Mouse (Mus musculus): Measurements from ENCODE around the gene Sema3e. TPM values are rescaled to one million over a fixed set of nuclear protein-coding genes. Genes with fewer than 3 reads are reported as not detected.

Gene Sema3e
- total RNA-seq, 1 experiment, result 24.6 TPM

DNA sequence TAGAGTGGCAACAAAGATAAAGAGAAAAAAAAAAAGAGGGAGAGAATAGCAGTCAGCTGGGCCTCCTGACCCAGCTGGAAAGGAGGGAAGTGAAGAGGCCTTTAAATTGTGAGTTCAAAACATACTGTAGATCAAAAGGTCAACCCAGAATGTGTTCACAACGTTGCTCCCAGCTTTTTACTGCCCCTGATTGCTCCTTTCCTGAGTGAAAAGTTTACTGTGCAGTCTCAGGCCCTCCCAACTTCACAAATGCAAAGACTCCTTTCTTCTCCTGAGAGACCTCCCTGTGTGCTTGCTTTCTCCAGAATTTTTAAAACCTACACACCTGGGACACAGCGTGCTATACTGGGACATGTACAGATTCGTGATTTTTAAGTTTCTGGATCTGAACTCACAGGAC, 8.2 kb downstream of the Sema3e start:
- Histone ChIP-seq H3K4me3 (ENCODE audit: insufficient read depth in 1 of 2, low read depth in 1 of 2, low read length in 2 of 2, poor library complexity in 1 of 2, severe bottlenecking in 1 of 2) (peak overlapping the region in 1 of 2 experiments; percentile 8; a peak in 1 of 4 replicates), H3K4me1 (ENCODE audit: control insufficient read depth in 2 of 2, insufficient read depth in 2 of 2, low read length in 2 of 2, poor library complexity in 1 of 2) (peaks cover 1 to 4% of the 10 kb centered on the region in 2 experiments; a peak in 1 of 4 replicates), H3K27ac (ENCODE audit: insufficient read depth, low read depth, low read length, poor library complexity, severe bottlenecking) (peak overlapping the region; percentile 74; the same call in 1 of the 2 replicates), H3K9ac (ENCODE audit: insufficient read depth, low read depth, low read length, poor library complexity, severe bottlenecking) (no peak overlapping the region), H3K9me3 (ENCODE audit: control insufficient read depth, insufficient read depth, low read depth, low read length) (no peaks in the 10 kb centered on the region), H3K36me3 (ENCODE audit: control insufficient read depth, insufficient read depth, low read length, poor library complexity, severe bottlenecking) (no peaks in the 10 kb centered on the region)
- in situ Hi-C loops (cut with MboI; ENCODE audit: low sequenced_read_pairs in 2 of 2, unreplicated experiment in 2 of 2), result no loop called here
- TF ChIP-seq HCFC1 (IDR thresholded peaks at IDR 0.05; ENCODE audit: borderline replicate concordance, insufficient read depth, low read length) (no peak), ZNF384 (IDR thresholded peaks at IDR 0.05; ENCODE audit: low read depth, low read length) (no peak), MAFK (IDR thresholded peaks at IDR 0.05; ENCODE audit: insufficient read depth, low read depth, low read length) (no peak), ZC3H11A (IDR thresholded peaks at IDR 0.05; ENCODE audit: borderline replicate concordance, low read depth, low read length) (no peak)
- DNase-seq (ENCODE audit: low read depth, low spot score), result no peak

DNA sequence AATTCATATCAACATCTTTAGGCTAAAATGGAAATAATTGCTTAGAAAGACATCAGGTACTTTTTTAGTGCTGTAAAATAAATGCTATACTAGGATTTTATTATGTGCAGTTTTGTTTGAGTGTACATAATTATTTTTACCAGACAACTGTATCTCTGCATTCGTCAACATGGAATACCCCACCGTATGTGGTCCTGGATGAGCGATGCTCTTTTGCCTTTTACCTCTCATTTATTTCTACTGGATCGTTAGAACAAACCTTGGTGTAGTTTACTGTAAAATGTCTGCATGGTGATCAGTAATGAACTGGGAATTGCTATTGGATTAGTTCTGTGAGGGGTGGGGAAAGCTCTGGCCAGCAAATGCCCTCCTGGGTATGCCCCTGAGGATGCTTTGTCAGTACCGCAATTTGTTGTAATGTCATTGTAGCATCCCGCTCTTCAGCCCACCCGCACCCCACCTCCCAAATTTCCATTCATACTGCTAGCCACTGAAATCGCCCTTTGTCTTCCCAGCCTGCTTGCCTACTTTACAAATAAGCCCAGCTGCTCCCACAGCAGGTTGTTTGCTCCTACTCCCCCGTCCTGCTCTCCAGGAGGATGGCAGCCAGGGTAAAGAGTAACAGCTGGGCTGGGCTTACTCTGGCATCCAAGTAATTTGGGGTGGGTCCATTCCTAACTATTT, 13.9 kb downstream of the Sema3e start:
- no peak overlapping the region for H3K27ac ChIP-seq (ENCODE audit: insufficient read depth, low read depth, low read length, poor library complexity, severe bottlenecking)

DNA sequence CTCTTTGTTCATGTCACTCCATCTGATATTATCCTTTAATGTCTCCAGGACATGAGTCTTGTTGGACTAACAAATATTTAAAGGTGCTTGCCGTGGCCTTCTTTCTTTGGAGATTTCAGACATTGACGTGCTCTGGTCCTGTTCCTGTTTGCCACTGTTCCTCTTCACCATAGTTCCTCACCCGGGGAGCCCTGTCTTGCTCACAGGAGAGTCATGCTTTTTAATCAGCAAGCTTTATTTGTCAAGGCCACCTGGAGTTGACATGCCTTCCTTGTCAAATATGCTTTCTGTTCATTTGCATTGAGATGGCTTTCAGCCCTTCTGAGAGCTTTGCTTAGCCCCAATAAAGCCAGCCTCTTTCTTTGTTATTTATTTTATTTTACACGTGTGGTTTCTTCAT, 15.1 kb downstream of the Sema3e start:
- Histone ChIP-seq H3K4me1 (ENCODE audit: control insufficient read depth in 2 of 2, insufficient read depth in 2 of 2, low read length in 2 of 2, poor library complexity in 1 of 2) (peaks cover 2 to 5% of the 10 kb centered on the region in 2 experiments; a peak in 3 of 4 replicates), H3K9me3 (ENCODE audit: control insufficient read depth, insufficient read depth, low read depth, low read length) (no peaks in the 10 kb centered on the region), H3K36me3 (ENCODE audit: control insufficient read depth, insufficient read depth, low read length, poor library complexity, severe bottlenecking) (no peaks in the 10 kb centered on the region), H3K27ac (ENCODE audit: insufficient read depth, low read depth, low read length, poor library complexity, severe bottlenecking) (no peak overlapping the region), H3K9ac (ENCODE audit: insufficient read depth, low read depth, low read length, poor library complexity, severe bottlenecking) (no peak overlapping the region), H3K4me3 (ENCODE audit: insufficient read depth in 1 of 2, low read depth in 1 of 2, low read length in 2 of 2, poor library complexity in 1 of 2, severe bottlenecking in 1 of 2) (no peak overlapping the region)
- in situ Hi-C loops (cut with MboI; ENCODE audit: low sequenced_read_pairs in 2 of 2, unreplicated experiment in 2 of 2), result no loop called here
- no peak for DNase-seq (ENCODE audit: low read depth, low spot score)
- TF ChIP-seq CHD2 (IDR thresholded peaks at IDR 0.05; ENCODE audit: low read depth, low read length), result no peak
- no peak for TF ChIP-seq ZC3H11A (IDR thresholded peaks at IDR 0.05; ENCODE audit: borderline replicate concordance, low read depth, low read length)
- no peak for TF ChIP-seq MAFK (IDR thresholded peaks at IDR 0.05; ENCODE audit: insufficient read depth, low read depth, low read length)
- no peak for TF ChIP-seq ZNF384 (IDR thresholded peaks at IDR 0.05; ENCODE audit: low read depth, low read length)
- TF ChIP-seq HCFC1 (IDR thresholded peaks at IDR 0.05; ENCODE audit: borderline replicate concordance, insufficient read depth, low read length), result no peak

More for the DNA sequence above, 13.9 kb downstream of the Sema3e start:
- peak overlapping the region in 1 of 2 experiments; percentile 34; a peak in 2 of 4 replicates for H3K4me3 ChIP-seq (ENCODE audit: insufficient read depth in 1 of 2, low read depth in 1 of 2, low read length in 2 of 2, poor library complexity in 1 of 2, severe bottlenecking in 1 of 2)
- TF ChIP-seq HCFC1 (IDR thresholded peaks at IDR 0.05; ENCODE audit: borderline replicate concordance, insufficient read depth, low read length) (no peak), MAFK (IDR thresholded peaks at IDR 0.05; ENCODE audit: insufficient read depth, low read depth, low read length) (no peak), ZC3H11A (IDR thresholded peaks at IDR 0.05; ENCODE audit: borderline replicate concordance, low read depth, low read length) (no peak), CHD2 (IDR thresholded peaks at IDR 0.05; ENCODE audit: low read depth, low read length) (no peak)
- in situ Hi-C loops (cut with MboI; ENCODE audit: low sequenced_read_pairs in 2 of 2, unreplicated experiment in 2 of 2), result no loop called here
- H3K36me3 ChIP-seq (ENCODE audit: control insufficient read depth, insufficient read depth, low read length, poor library complexity, severe bottlenecking), result no peaks in the 10 kb centered on the region
- H3K9ac ChIP-seq (ENCODE audit: insufficient read depth, low read depth, low read length, poor library complexity, severe bottlenecking), result no peak overlapping the region
- no peaks in the 10 kb centered on the region for H3K9me3 ChIP-seq (ENCODE audit: control insufficient read depth, insufficient read depth, low read depth, low read length)
- DNase-seq (ENCODE audit: low read depth, low spot score), result no peak
- peaks cover 2 to 5% of the 10 kb centered on the region in 2 experiments; a peak in 3 of 4 replicates for H3K4me1 ChIP-seq (ENCODE audit: control insufficient read depth in 2 of 2, insufficient read depth in 2 of 2, low read length in 2 of 2, poor library complexity in 1 of 2)

DNA sequence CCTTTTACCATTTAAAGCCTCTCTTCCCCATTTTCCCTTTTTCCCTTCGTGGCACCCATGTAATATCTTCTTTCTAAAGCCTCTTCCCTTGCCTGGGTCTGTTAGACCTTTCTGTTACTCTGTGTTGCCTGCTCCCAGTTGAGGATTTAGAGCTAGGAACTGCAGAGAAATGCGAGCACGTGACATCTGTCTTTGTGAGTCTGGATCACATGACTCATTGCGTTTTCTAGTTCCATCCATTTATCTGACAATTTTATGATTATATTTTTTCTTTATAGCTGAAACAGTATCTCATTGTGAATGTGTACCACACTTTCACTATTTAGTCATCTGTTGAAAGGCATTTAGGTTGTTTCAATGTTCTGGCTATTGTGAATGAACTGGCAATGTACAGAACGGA, 18.0 kb downstream of the Sema3e start:
- in situ Hi-C loops (cut with MboI; ENCODE audit: low sequenced_read_pairs in 2 of 2, unreplicated experiment in 2 of 2), result no loop called here
- H3K27ac ChIP-seq (ENCODE audit: insufficient read depth, low read depth, low read length, poor library complexity, severe bottlenecking), result no peak overlapping the region
- no peak overlapping the region for H3K4me3 ChIP-seq (ENCODE audit: insufficient read depth in 1 of 2, low read depth in 1 of 2, low read length in 2 of 2, poor library complexity in 1 of 2, severe bottlenecking in 1 of 2)
- no peaks in the 10 kb centered on the region for H3K36me3 ChIP-seq (ENCODE audit: control insufficient read depth, insufficient read depth, low read length, poor library complexity, severe bottlenecking)
- H3K9me3 ChIP-seq (ENCODE audit: control insufficient read depth, insufficient read depth, low read depth, low read length), result no peaks in the 10 kb centered on the region
- no peak overlapping the region for H3K9ac ChIP-seq (ENCODE audit: insufficient read depth, low read depth, low read length, poor library complexity, severe bottlenecking)
- H3K4me1 ChIP-seq (ENCODE audit: control insufficient read depth in 2 of 2, insufficient read depth in 2 of 2, low read length in 2 of 2, poor library complexity in 1 of 2), result peaks cover 2 to 5% of the 10 kb centered on the region in 2 experiments; a peak in 3 of 4 replicates
- DNase-seq (ENCODE audit: low read depth, low spot score), result no peak
- TF ChIP-seq HCFC1 (IDR thresholded peaks at IDR 0.05; ENCODE audit: borderline replicate concordance, insufficient read depth, low read length) (no peak), ZNF384 (IDR thresholded peaks at IDR 0.05; ENCODE audit: low read depth, low read length) (no peak), CHD2 (IDR thresholded peaks at IDR 0.05; ENCODE audit: low read depth, low read length) (no peak), MAFK (IDR thresholded peaks at IDR 0.05; ENCODE audit: insufficient read depth, low read depth, low read length) (no peak), ZC3H11A (IDR thresholded peaks at IDR 0.05; ENCODE audit: borderline replicate concordance, low read depth, low read length) (no peak)
